Mouse (Mus musculus) urinary bladder, postnatal 25 days (tissue): Measurements from ENCODE around the gene Slc45a3.

Experiments
- DNase-seq: peaks from one replicate; pipeline ENCODE4 v3.0.0; 2022; ENCODE audit warnings: low spot score

Slc45a3 gene

GRCm38 (mm10) chr1:131993169-131994040 is 30.6 kb downstream of the Slc45a3 start:
- no peak for DNase-seq

GRCm38 (mm10) chr1:131995062-131995461 is 32.3 kb downstream of the Slc45a3 start:
- peak; percentile 51 for DNase-seq

- no peak for DNase-seq
Measured at GRCm38 (mm10) chr1:132000506-132000905, 37.7 kb downstream of the Slc45a3 start.

GRCm38 (mm10) chr1:132001880-132002330 is 39.1 kb downstream of the Slc45a3 start:
- DNase-seq: no peak

- DNase-seq: no peak
Measured at GRCm38 (mm10) chr1:132003111-132003510, 40.3 kb downstream of the Slc45a3 start.

DNA sequence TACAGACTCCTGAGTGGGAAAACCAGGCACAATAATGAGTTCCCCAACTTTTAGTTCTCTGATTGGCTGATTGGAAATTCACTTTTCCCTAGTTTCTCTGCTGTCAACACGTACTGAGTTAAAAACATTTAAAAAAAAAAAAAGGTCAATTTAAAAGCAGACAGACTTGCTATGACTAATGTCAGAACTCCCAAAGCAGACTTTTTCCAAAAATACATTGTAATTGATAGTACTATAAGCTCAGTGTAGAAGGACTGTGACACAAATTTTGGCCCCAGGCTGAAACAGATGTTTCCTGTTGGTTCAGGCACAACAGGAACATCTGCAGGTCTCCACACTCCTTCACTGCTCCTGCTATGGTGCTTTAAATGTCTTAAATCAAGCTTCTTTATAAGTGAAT is 41.0 kb downstream of the Slc45a3 start:
- no peak for DNase-seq

DNA sequence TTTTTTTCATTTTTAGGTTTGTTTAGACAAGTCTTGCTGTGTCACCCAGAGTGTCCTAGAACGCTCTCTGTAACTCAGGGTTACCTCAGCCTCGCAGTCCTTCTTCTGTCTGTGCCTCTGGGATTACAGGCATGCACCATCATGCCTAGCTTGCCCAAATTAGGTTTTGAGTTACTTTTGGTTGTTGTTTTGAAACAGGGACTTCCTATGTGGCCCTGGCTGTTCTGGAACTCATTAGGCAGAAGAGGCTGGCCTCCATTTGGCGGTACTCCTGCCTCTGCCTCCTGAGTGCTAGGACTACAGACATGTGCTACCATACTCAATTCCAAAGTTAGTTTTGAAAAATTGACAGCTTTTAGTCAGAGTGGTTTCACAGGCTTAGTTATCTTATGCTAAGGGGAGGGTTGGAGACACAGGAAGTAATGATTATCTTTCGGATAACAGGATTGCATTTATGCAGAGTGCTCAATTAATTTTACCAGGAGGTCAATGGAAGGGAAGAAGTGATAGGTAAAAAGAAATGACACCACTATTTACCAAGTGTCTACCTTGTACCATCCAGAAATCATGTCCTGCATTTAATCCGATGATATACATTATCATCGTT is 41.9 kb downstream of the Slc45a3 start:
- no peak for DNase-seq

- no peak for DNase-seq
Measured at GRCm38 (mm10) chr1:132005466-132005865, 42.7 kb downstream of the Slc45a3 start.

- DNase-seq: no peak
Measured at GRCm38 (mm10) chr1:132006046-132006445, 43.3 kb downstream of the Slc45a3 start.

DNA sequence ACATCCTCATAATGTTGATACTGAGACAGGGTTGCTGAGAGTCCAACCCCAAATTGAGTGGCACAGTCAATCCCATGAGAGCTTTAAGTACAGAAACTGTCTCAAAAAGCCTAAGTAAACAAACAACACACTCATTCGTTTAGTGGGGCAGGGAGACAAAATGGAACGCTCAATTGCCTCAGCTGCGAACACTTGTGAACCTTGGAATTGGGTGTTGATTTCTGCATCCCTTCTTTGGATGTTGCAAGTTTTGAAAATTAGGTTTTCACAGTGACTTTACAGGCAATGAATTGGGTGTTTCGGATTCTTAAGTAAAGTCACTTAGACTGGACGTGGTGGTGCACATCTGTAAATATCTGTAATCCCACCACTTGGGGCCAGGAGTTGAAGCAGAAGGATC is 44.0 kb downstream of the Slc45a3 start:
- no peak for DNase-seq

GRCm38 (mm10) chr1:132007282-132007815 is 44.6 kb downstream of the Slc45a3 start, which contains the start of gene Elk4:
Gene Elk4 (plus strand): TSS chr1:132007607.
- peak; percentile 90 for DNase-seq

- DNase-seq: peak; percentile 86
Measured at GRCm38 (mm10) chr1:132007828-132008827, 45.4 kb downstream of the Slc45a3 start.

- no peak for DNase-seq
Measured at GRCm38 (mm10) chr1:132008881-132009644, 46.3 kb downstream of the Slc45a3 start.

DNA sequence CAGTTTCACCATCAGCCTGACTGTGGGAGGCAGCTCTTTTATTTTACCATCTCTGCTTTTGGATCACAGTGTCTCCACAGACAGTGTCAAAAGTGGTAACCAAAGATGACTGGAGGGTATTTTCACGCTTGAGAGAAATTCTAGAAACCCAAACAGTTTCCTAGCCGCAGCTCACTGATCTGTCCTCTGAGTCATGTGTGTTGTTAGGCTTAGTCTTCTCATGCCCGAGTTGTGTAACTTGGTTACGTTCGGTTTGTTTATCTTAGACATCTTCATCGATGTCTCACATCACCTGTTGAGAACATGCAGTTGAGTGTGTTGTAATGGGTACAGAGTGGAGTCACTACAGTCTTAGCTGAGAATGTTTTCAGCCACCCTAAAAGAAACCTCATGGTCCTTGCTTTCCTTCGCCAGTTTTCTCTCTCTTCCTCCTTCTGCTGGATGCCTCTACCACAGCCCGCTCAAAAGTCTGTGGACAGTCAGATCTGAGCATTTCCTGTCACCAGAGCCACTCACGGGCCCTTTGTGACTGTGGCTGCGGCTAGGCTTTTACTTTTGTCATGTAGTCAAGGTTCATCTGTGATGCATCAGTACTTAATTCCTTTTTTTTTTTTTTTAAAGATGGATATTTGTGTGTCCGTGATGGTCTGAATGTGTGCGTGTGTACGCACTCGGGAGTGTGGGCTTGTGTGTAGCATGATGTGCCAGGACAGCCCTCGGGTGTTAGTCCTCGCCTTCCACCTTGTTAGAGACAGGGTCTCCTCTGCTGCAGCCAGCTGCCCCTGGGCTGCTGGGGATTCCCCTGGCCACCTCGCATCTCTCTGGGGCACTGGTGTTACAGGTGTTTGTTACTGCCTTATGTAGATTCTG is 48.1 kb downstream of the Slc45a3 start:
- no peak for DNase-seq

- no peak for DNase-seq
Measured at GRCm38 (mm10) chr1:132011785-132012184, 49.0 kb downstream of the Slc45a3 start.

- no peak for DNase-seq
Measured at GRCm38 (mm10) chr1:132012861-132013260, 50.1 kb downstream of the Slc45a3 start.

- no peak for DNase-seq
Measured at GRCm38 (mm10) chr1:132014800-132015199, 52.0 kb downstream of the Slc45a3 start.

GRCm38 (mm10) chr1:132016691-132017090 is 53.9 kb downstream of the Slc45a3 start:
- DNase-seq: no peak

DNA sequence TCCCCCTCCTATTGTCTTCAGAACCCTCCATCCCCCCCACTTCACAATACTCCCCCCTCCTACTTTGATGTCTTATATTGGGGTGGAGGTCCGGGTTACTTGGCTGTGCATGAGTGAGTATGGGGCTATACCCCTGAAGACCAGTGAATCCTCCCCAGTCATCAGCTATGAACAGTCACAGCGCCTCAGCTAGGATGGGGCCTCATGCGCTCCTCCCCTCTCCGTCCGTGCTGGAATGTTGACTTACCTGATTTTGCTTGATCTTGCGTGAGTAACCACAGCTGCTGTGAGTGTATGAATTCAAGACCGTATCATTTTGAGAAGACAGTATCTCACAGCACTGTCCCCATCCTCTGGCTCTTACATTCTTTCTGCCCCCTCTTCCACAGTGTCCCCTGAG is 57.1 kb downstream of the Slc45a3 start:
- DNase-seq: no peak

GRCm38 (mm10) chr1:132022107-132022506 is 59.3 kb downstream of the Slc45a3 start:
- DNase-seq: no peak
